Mouse (Mus musculus) heart, postnatal 0 days (tissue): ENCODE results near the gene Gdf11. TPM values are rescaled to one million over a fixed set of nuclear protein-coding genes. Genes with fewer than 3 reads are reported as not detected.
A peak's percentile ranks its signal among the peaks of the same experiment; 100 is the strongest.

ENCODE experiments used
- ATAC-seq: fragments of 200-750 bp; cut with Nextera tagmentation; 2 replicates; pipeline ENCODE4 v1.8.0; 2017; ENCODE audit warnings: low read depth, moderate number of reproducible peaks, moderate library complexity; ENCODE audit not compliant: insufficient read depth
- DNase-seq: peaks from one replicate; pipeline ENCODE4 v3.0.0-alpha.2; 2016; ENCODE audit warnings: low spot score
- H3K27ac ChIP-seq: fragments of 300-500 bp; sonication (generic); 2 replicates; pipeline ENCODE4 v1.5.1; 2014; ENCODE audit warnings: low read depth, mild to moderate bottlenecking
- H3K27me3 ChIP-seq: fragments of 300-500 bp; sonication (generic); 2 replicates; pipeline ENCODE4 v1.6.1; 2014; ENCODE audit warnings: low read length, mixed read lengths; ENCODE audit not compliant: control insufficient read depth, insufficient read depth
- H3K36me3 ChIP-seq: fragments of 300-500 bp; sonication (generic); replicated peaks from 2 replicates; pipeline ENCODE4 v1.6.1; 2014; ENCODE audit warnings: low read length, mixed read lengths; ENCODE audit not compliant: control insufficient read depth, insufficient read depth
- H3K4me1 ChIP-seq: fragments of 300-500 bp; sonication (generic); 2 replicates; pipeline ENCODE4 v1.6.1; 2014; ENCODE audit warnings: antibody characterized with exemption; ENCODE audit not compliant: control insufficient read depth, insufficient read depth
- H3K4me2 ChIP-seq: fragments of 300-500 bp; sonication (generic); 2 replicates; pipeline ENCODE4 v1.6.1; 2014; ENCODE audit warnings: low read depth, mild to moderate bottlenecking, low read length, moderate library complexity
- H3K4me3 ChIP-seq: fragments of 300-500 bp; sonication (generic); 2 replicates; pipeline ENCODE4 v1.5.1; 2014; ENCODE audit warnings: low read depth, low read length
- H3K9ac ChIP-seq: fragments of 300-500 bp; sonication (generic); replicated peaks from 2 replicates; pipeline ENCODE4 v1.6.1; 2014; ENCODE audit warnings: low read depth, low read length, mixed read lengths
- H3K9me3 ChIP-seq: fragments of 300-500 bp; sonication (generic); replicated peaks from 2 replicates; pipeline ENCODE4 v1.6.1; 2016; ENCODE audit warnings: low read length; ENCODE audit not compliant: control insufficient read depth
- CTCF ChIP-seq: IDR thresholded peaks from 2 replicates; pipeline ENCODE4 v1.5.1; 2016; ENCODE audit warnings: antibody characterized with exemption, control low read depth, low read depth
- EP300 ChIP-seq: IDR thresholded peaks from 2 replicates; pipeline ENCODE4 v1.6.1; 2016; ENCODE audit warnings: antibody characterized with exemption, low read depth
- WGBS: fragments of 180-500 bp; shearing (Covaris S2); extraction: QIAGEN DNeasy Blood & Tissue Kit; methylation state at CpG from one replicate; pipeline ENCODE4 v1.1.7; 2014; 5-methylcytosine and 5-hydroxymethylcytosine counted together
- polyA plus RNA-seq: library from polyadenylated mRNA; unstranded; fragments of >200 nt; fragmentation: Nextera tagmentation; extraction: Ambion mirVana; gene quantifications from 2 replicates; pipeline ENCODE4 v1.2.1, GENCODE M21; 2015
- total RNA-seq: library from RNA; depleted of rRNA; stranded (reverse); fragments of >200 nt; gene quantifications from 2 replicates; pipeline ENCODE4 v1.2.3, GENCODE M21; 2014; ENCODE audit warnings: low replicate concordance

Gdf11 gene
- total and polyA plus RNA-seq, 2 experiments from 2014 or later = 1.5 to 1.6 TPM

DNA sequence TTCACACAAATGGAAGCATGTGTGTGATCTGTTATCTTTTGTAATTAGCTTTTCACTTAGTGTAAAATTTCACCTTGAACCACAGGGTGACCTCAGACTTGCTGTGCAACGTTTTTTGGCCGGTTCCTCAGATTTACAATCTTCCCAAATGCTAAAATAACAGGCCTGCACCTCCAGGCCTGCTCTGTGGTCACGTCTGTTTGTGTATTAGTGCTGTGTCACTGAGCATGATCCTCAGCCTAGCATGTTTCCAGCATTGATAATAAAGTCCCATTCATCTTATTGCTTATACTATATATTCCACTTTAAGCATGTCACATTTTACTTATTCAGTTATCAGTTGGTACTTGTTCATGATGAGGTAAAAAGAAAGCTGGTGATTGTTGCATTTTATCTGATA lies 41.2 kb downstream of the Gdf11 start:
- Histone ChIP-seq H3K9ac (no peak overlapping the region), H3K27ac (no peak overlapping the region), H3K4me1 (no peaks in the 10 kb centered on the region), H3K4me2 (no peak overlapping the region), H3K36me3 (peaks cover 48% of the 10 kb centered on the region), H3K4me3 (no peak overlapping the region), H3K9me3 (no peaks in the 10 kb centered on the region), H3K27me3 (no peaks in the 10 kb centered on the region)
- ATAC-seq (no peak), DNase-seq (no peak)
- TF ChIP-seq EP300 (no peak), CTCF (no peak)
- WGBS = 71% methylated on average over 3 of the region's 3 CpGs

DNA sequence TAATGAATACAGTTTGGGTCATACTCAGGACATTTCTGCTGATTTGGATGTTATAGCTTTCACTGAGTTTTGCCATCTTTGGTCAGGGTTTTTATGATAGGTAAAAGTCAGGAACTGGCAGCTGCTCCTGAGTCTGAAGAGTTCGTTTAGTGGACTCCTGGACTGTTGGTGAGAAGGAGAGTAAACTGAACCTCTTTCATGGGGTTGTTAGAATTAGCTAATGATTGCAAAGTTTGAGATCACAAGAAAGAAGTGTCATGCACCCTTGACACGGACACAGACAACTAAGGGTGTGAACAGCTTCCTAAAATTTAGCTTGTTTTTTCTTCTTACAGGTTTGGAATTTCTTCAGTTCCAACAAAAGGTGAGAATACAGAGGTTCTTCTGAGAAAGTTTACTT lies 43.1 kb downstream of the Gdf11 start:
- Histone ChIP-seq H3K9ac (no peak overlapping the region), H3K4me1 (no peaks in the 10 kb centered on the region), H3K4me3 (no peak overlapping the region), H3K4me2 (no peak overlapping the region), H3K9me3 (no peaks in the 10 kb centered on the region), H3K27ac (no peak overlapping the region), H3K36me3 (peaks cover 52% of the 10 kb centered on the region), H3K27me3 (no peaks in the 10 kb centered on the region)
- no peak for DNase-seq
- WGBS = 69% methylated on average over 2 of the region's 2 CpGs
- no peak for ATAC-seq
- no peak for TF ChIP-seq CTCF
- no peak for TF ChIP-seq EP300

DNA sequence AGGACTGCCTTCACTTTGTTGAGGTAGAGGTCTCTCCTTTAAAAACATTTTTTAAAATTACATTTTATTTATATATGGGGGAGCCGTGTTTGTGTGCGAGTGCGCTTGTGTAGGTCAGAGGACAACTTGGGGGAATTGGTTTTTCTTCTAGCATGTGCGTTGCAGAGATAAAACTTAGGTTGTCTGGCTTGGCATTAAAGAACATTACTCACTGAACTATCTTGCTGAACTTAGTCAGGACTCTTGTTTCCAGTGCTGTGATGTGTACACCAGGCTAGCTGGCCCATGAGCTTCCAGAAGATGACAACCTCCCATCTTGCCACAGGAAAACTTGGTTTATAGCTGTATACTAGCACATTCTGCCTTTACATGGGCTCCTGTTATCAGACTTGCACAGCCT lies 44.9 kb downstream of the Gdf11 start:
- Histone ChIP-seq H3K4me2 (no peak overlapping the region), H3K9ac (no peak overlapping the region), H3K27ac (no peak overlapping the region), H3K4me3 (no peak overlapping the region), H3K27me3 (no peaks in the 10 kb centered on the region), H3K36me3 (peaks cover 58% of the 10 kb centered on the region), H3K9me3 (no peaks in the 10 kb centered on the region), H3K4me1 (no peaks in the 10 kb centered on the region)
- no peak for TF ChIP-seq CTCF
- no peak for TF ChIP-seq EP300
- ATAC-seq (no peak), DNase-seq (no peak)
- 95% methylated on average over 4 of the region's 4 CpGs for WGBS

DNA sequence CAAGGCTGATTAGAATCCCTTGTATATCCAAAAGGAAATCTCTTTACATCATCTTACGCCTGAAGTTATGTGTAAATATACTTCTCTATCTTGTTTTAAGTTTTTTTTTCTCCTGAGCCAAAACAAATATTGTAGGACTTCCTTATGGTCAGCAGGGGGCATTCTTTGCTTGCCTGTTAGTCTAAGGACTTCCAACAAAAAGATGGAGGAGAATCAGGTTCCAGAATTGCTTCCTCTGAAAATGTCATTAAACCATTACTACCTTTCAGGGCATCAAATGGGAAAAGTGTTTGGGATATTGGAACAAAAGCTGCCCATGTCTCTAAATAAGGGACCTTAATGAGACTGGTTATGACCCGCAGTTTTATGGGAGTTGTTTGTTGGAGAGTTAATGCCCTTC lies 46.0 kb downstream of the Gdf11 start:
- H3K27ac ChIP-seq = no peak overlapping the region
- no peak overlapping the region for H3K4me3 ChIP-seq
- peak; percentile 37 for DNase-seq
- WGBS = 71% methylated on average over 2 of the region's 2 CpGs
- H3K4me2 ChIP-seq = 0 out of 2 replicates have a peak overlapping the region, but pooled peaks have one; percentile 9
- ATAC-seq = no peak; the same call in 1 of the 2 replicates
- H3K9me3 ChIP-seq = no peaks in the 10 kb centered on the region
- TF ChIP-seq CTCF = peak; percentile 67
- no peak for TF ChIP-seq EP300
- H3K9ac ChIP-seq = no peak overlapping the region
- H3K4me1 ChIP-seq = no peaks in the 10 kb centered on the region
- H3K27me3 ChIP-seq = no peaks in the 10 kb centered on the region
- peaks cover 53% of the 10 kb centered on the region for H3K36me3 ChIP-seq

DNA sequence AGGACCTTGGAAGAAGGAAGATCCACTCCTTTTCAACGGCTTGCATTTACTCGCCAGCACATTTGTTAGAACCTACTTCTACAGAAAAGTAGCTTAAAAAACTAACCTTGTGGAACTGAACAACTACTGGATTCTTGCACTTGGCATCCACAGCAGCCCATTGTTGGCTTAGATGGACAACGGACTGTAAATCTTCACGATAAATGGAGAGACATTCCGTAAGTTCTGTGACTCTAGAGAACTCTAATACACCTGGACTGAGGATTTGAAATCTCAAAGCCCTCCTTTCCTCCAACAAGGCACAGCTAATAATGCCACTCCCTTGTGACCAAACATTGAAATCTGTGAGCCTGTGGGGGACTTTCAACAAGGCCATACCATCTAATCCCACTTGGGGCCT lies 48.3 kb downstream of the Gdf11 start:
- WGBS = 93% methylated on average over 5 of the region's 5 CpGs
- Histone ChIP-seq H3K9ac (no peak overlapping the region), H3K4me3 (no peak overlapping the region), H3K27me3 (no peaks in the 10 kb centered on the region), H3K9me3 (no peaks in the 10 kb centered on the region), H3K36me3 (peaks cover 40% of the 10 kb centered on the region), H3K4me2 (no peak overlapping the region), H3K4me1 (no peaks in the 10 kb centered on the region), H3K27ac (no peak overlapping the region)
- no peak for DNase-seq
- ATAC-seq = no peak
- TF ChIP-seq CTCF (no peak), EP300 (no peak)

DNA sequence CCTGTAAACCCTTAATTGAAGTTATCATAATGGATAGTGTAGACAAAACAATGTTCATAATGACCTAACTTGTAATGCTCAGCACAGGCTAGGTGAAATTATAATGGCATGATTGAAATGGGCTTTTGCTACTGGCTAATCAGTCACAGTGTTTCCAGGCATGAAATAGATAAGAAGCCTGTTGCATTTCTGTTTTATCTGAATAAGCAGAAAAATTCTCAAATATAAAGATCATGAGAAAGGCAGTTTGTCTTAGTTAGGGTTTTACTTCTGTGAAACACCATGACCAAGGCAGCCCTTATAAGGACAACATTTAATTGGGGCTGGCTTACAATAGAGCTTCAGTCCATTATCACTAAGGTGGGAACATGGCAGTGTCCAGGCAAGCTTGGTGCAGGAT lies 50.9 kb downstream of the Gdf11 start:
- H3K9me3 ChIP-seq = no peaks in the 10 kb centered on the region
- peaks cover 42% of the 10 kb centered on the region for H3K36me3 ChIP-seq
- no peak overlapping the region for H3K4me3 ChIP-seq
- no peak overlapping the region for H3K27ac ChIP-seq
- no peaks in the 10 kb centered on the region for H3K27me3 ChIP-seq
- H3K9ac ChIP-seq = no peak overlapping the region
- no peak for ATAC-seq
- H3K4me1 ChIP-seq = no peaks in the 10 kb centered on the region
- no peak for TF ChIP-seq EP300
- no peak for TF ChIP-seq CTCF
- H3K4me2 ChIP-seq = no peak overlapping the region
- no peak for DNase-seq
